Mouse (Mus musculus): ENCODE data around the gene Yipf4. TPM values are rescaled to one million over a fixed set of nuclear protein-coding genes. Genes with fewer than 3 reads are reported as not detected.

The Yipf4 gene
- polyA plus RNA-seq, 1 experiment = 21.6 TPM

- Histone ChIP-seq H3K79me3 (ENCODE audit: low read depth) (peaks cover 43% of the 10 kb centered on the region), H3K4me3 (ENCODE audit: insufficient read depth, poor library complexity, severe bottlenecking) (peak within 1 kb of the TSS; percentile 99), H3K27me3 (ENCODE audit: control insufficient read depth, insufficient read depth, insufficient read length) (no peaks in the 10 kb centered on the region), H3K36me3 (ENCODE audit: control insufficient read depth, insufficient read depth) (no peaks in the 10 kb centered on the region), H3K79me2 (ENCODE audit: control insufficient read depth, insufficient read depth) (peaks cover 47% of the 10 kb centered on the region), H3ac (ENCODE audit: control insufficient read depth, insufficient read length, low read depth) (peak within 1 kb of the TSS; percentile 92)
- TF ChIP-seq FOSL1 (IDR thresholded peaks at IDR 0.05; ENCODE audit: insufficient read depth, low read length, poor library complexity, severe bottlenecking) (no peak), USF1 (IDR thresholded peaks at IDR 0.05; ENCODE audit: low read depth) (no peak), MAX (IDR thresholded peaks at IDR 0.05) (peak; percentile 98), MYOG (IDR thresholded peaks at IDR 0.05; ENCODE audit: control insufficient read depth, extremely low read depth, insufficient read length) (no peak), CEBPB (IDR thresholded peaks at IDR 0.05; ENCODE audit: low read depth) (no peak), MYOD1 (IDR thresholded peaks at IDR 0.05; ENCODE audit: control insufficient read depth, insufficient read length, low read depth) (no peak), CTCF (IDR thresholded peaks at IDR 0.05; ENCODE audit: control insufficient read depth, insufficient read depth, insufficient read length) (no peak)
These were observed 38.7 kb downstream of the Yipf4 start, which contains the start of gene Birc6 for GRCm38 (mm10) chr17:74527729-74528607. TSS of gene Birc6 (plus strand) at chr17:74528295.

- no peaks in the 10 kb centered on the region for H3K27me3 ChIP-seq (ENCODE audit: control insufficient read depth, insufficient read depth, insufficient read length)
- peak overlapping the region; percentile 99 for H3K4me3 ChIP-seq (ENCODE audit: insufficient read depth, poor library complexity, severe bottlenecking)
- no peak for TF ChIP-seq MYOD1 (IDR thresholded peaks at IDR 0.05; ENCODE audit: control insufficient read depth, insufficient read length, low read depth)
- TF ChIP-seq CEBPB (IDR thresholded peaks at IDR 0.05; ENCODE audit: low read depth) = no peak
- TF ChIP-seq USF1 (IDR thresholded peaks at IDR 0.05; ENCODE audit: low read depth) = no peak
- no peak for TF ChIP-seq FOSL1 (IDR thresholded peaks at IDR 0.05; ENCODE audit: insufficient read depth, low read length, poor library complexity, severe bottlenecking)
- TF ChIP-seq CTCF (IDR thresholded peaks at IDR 0.05; ENCODE audit: control insufficient read depth, insufficient read depth, insufficient read length) = no peak
- no peak for TF ChIP-seq MAX (IDR thresholded peaks at IDR 0.05)
- peak overlapping the region; percentile 92 for H3ac ChIP-seq (ENCODE audit: control insufficient read depth, insufficient read length, low read depth)
- peaks cover 53% of the 10 kb centered on the region for H3K79me3 ChIP-seq (ENCODE audit: low read depth)
- H3K79me2 ChIP-seq (ENCODE audit: control insufficient read depth, insufficient read depth) = peaks cover 56% of the 10 kb centered on the region
- no peaks in the 10 kb centered on the region for H3K36me3 ChIP-seq (ENCODE audit: control insufficient read depth, insufficient read depth)
These were observed 39.6 kb downstream of the Yipf4 start for GRCm38 (mm10) chr17:74528648-74529532.

- TF ChIP-seq MYOG (IDR thresholded peaks at IDR 0.05; ENCODE audit: control insufficient read depth, extremely low read depth, insufficient read length) (no peak), FOSL1 (IDR thresholded peaks at IDR 0.05; ENCODE audit: insufficient read depth, low read length, poor library complexity, severe bottlenecking) (no peak), MYOD1 (IDR thresholded peaks at IDR 0.05; ENCODE audit: control insufficient read depth, insufficient read length, low read depth) (no peak), MAX (IDR thresholded peaks at IDR 0.05) (no peak), USF1 (IDR thresholded peaks at IDR 0.05; ENCODE audit: low read depth) (no peak)
- peaks cover 58% of the 10 kb centered on the region for H3K79me3 ChIP-seq (ENCODE audit: low read depth)
- H3K27me3 ChIP-seq (ENCODE audit: control insufficient read depth, insufficient read depth, insufficient read length) = no peaks in the 10 kb centered on the region
- H3ac ChIP-seq (ENCODE audit: control insufficient read depth, insufficient read length, low read depth) = peak overlapping the region; percentile 92
- no peaks in the 10 kb centered on the region for H3K36me3 ChIP-seq (ENCODE audit: control insufficient read depth, insufficient read depth)
- H3K4me3 ChIP-seq (ENCODE audit: insufficient read depth, poor library complexity, severe bottlenecking) = peak overlapping the region; percentile 99
- H3K79me2 ChIP-seq (ENCODE audit: control insufficient read depth, insufficient read depth) = peaks cover 62% of the 10 kb centered on the region
These were observed 40.2 kb downstream of the Yipf4 start for GRCm38 (mm10) chr17:74529533-74529824.

GRCm38 (mm10) chr17:74534971-74535370, 45.7 kb downstream of the Yipf4 start:
- Histone ChIP-seq H3K27me3 (ENCODE audit: control insufficient read depth, insufficient read depth, insufficient read length) (no peaks in the 10 kb centered on the region), H3K36me3 (ENCODE audit: control insufficient read depth, insufficient read depth) (no peaks in the 10 kb centered on the region), H3K79me2 (ENCODE audit: control insufficient read depth, insufficient read depth) (peaks cover 100% of the 10 kb centered on the region), H3ac (ENCODE audit: control insufficient read depth, insufficient read length, low read depth) (no peak overlapping the region), H3K4me3 (ENCODE audit: insufficient read depth, poor library complexity, severe bottlenecking) (no peak overlapping the region), H3K79me3 (ENCODE audit: low read depth) (peaks cover 98% of the 10 kb centered on the region)
- no peak for TF ChIP-seq CEBPB (IDR thresholded peaks at IDR 0.05; ENCODE audit: low read depth)
- TF ChIP-seq USF1 (IDR thresholded peaks at IDR 0.05; ENCODE audit: low read depth) = no peak
- TF ChIP-seq MYOD1 (IDR thresholded peaks at IDR 0.05; ENCODE audit: control insufficient read depth, insufficient read length, low read depth) = no peak
- TF ChIP-seq CTCF (IDR thresholded peaks at IDR 0.05; ENCODE audit: control insufficient read depth, insufficient read depth, insufficient read length) = no peak
- no peak for TF ChIP-seq MYOG (IDR thresholded peaks at IDR 0.05; ENCODE audit: control insufficient read depth, extremely low read depth, insufficient read length)
- no peak for TF ChIP-seq FOSL1 (IDR thresholded peaks at IDR 0.05; ENCODE audit: insufficient read depth, low read length, poor library complexity, severe bottlenecking)
- no peak for TF ChIP-seq MAX (IDR thresholded peaks at IDR 0.05)

GRCm38 (mm10) chr17:74537526-74537925, 48.2 kb downstream of the Yipf4 start:
- Histone ChIP-seq H3K79me3 (ENCODE audit: low read depth) (peaks cover 93% of the 10 kb centered on the region), H3ac (ENCODE audit: control insufficient read depth, insufficient read length, low read depth) (no peak overlapping the region), H3K79me2 (ENCODE audit: control insufficient read depth, insufficient read depth) (peaks cover 100% of the 10 kb centered on the region), H3K36me3 (ENCODE audit: control insufficient read depth, insufficient read depth) (no peaks in the 10 kb centered on the region), H3K27me3 (ENCODE audit: control insufficient read depth, insufficient read depth, insufficient read length) (no peaks in the 10 kb centered on the region), H3K4me3 (ENCODE audit: insufficient read depth, poor library complexity, severe bottlenecking) (no peak overlapping the region)
- TF ChIP-seq CTCF (IDR thresholded peaks at IDR 0.05; ENCODE audit: control insufficient read depth, insufficient read depth, insufficient read length) (no peak), CEBPB (IDR thresholded peaks at IDR 0.05; ENCODE audit: low read depth) (no peak), MYOG (IDR thresholded peaks at IDR 0.05; ENCODE audit: control insufficient read depth, extremely low read depth, insufficient read length) (no peak), MAX (IDR thresholded peaks at IDR 0.05) (no peak), USF1 (IDR thresholded peaks at IDR 0.05; ENCODE audit: low read depth) (no peak), MYOD1 (IDR thresholded peaks at IDR 0.05; ENCODE audit: control insufficient read depth, insufficient read length, low read depth) (no peak), FOSL1 (IDR thresholded peaks at IDR 0.05; ENCODE audit: insufficient read depth, low read length, poor library complexity, severe bottlenecking) (no peak)

Data from C2C12 (cell line).